Mouse (Mus musculus) G1E (cell line): Measurements from ENCODE around the gene Nelfa.

Experiments
- CTCF ChIP-seq: IDR thresholded peaks from 2 replicates; pipeline ENCODE4 v1.5.1; 2012; ENCODE audit warnings: low read depth, low read length, inconsistent platforms, mixed read lengths
- GATA1 ChIP-seq: IDR thresholded peaks from 2 replicates; pipeline ENCODE4 v1.6.1; 2012; ENCODE audit warnings: borderline replicate concordance, low read length, inconsistent platforms, mixed read lengths
- GATA2 ChIP-seq: IDR thresholded peaks from 2 replicates; pipeline ENCODE4 v1.6.1; 2012; ENCODE audit warnings: low read depth, low read length, inconsistent platforms, borderline replicate concordance

DNA sequence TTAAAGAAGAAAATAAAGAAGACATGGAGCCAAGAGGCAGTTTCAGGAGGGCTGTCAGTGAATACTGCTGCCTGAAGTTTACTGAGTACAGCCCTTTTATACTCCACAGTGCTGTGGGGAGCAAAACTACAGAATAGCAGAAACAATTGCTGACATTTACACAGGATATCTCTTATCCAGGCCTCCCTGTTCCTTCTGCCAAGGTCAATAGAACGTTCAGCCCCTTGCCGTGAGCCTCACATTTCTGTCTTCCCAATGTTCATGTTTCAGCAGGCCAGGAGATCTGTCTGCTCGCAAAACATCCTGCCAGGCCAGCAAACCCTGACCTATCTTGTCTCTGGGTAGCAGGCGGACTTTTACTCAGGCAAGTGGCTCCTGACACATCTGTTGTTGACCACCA lies 23.2 kb upstream of the Nelfa start:
- no peak for TF ChIP-seq GATA1
- TF ChIP-seq CTCF: no peak
- TF ChIP-seq GATA2: no peak
